Mouse (Mus musculus) stomach, embryonic 14.5 days (tissue): Measurements from ENCODE around the gene Cuedc1. TPM values are rescaled to one million over a fixed set of nuclear protein-coding genes. Genes with fewer than 3 reads are reported as not detected.

Experiments
- ATAC-seq: fragments of 200-750 bp; cut with Nextera tagmentation; 2 replicates; pipeline ENCODE4 v1.8.0; 2017; ENCODE audit warnings: low read depth, moderate TSS enrichment; ENCODE audit not compliant: insufficient number of reproducible peaks, insufficient read depth, low FRiP score
- H3K27ac ChIP-seq: fragments of 300-500 bp; sonication (generic); 2 replicates; pipeline ENCODE4 v1.5.1; 2014; ENCODE audit warnings: mild to moderate bottlenecking, low read length, moderate library complexity, mixed read lengths
- H3K27me3 ChIP-seq: fragments of 300-500 bp; sonication (generic); 2 replicates; pipeline ENCODE4 v1.6.1; 2014; ENCODE audit warnings: low read length, control low read depth, mixed read lengths; ENCODE audit not compliant: control insufficient read depth, insufficient read depth
- H3K36me3 ChIP-seq: fragments of 300-500 bp; sonication (generic); 2 replicates; pipeline ENCODE4 v1.6.1; 2014; ENCODE audit warnings: mild to moderate bottlenecking, control low read depth, low read length, moderate library complexity, mixed read lengths; ENCODE audit not compliant: control insufficient read depth, insufficient read depth
- H3K4me1 ChIP-seq: fragments of 300-500 bp; sonication (generic); 2 replicates; pipeline ENCODE4 v1.6.1; 2014; ENCODE audit warnings: low read length, control low read depth, mixed read lengths; ENCODE audit not compliant: control insufficient read depth, insufficient read depth
- H3K4me2 ChIP-seq: fragments of 300-500 bp; sonication (generic); replicated peaks from 2 replicates; pipeline ENCODE4 v1.6.1; 2014; ENCODE audit warnings: low read depth, low read length, control low read depth
- H3K4me3 ChIP-seq: fragments of 300-500 bp; sonication (generic); 2 replicates; pipeline ENCODE4 v1.5.1; 2014; ENCODE audit warnings: low read depth, low read length, control low read depth
- H3K9ac ChIP-seq: fragments of 300-500 bp; sonication (generic); replicated peaks from 2 replicates; pipeline ENCODE4 v1.6.1; 2014; ENCODE audit warnings: low read depth, mild to moderate bottlenecking, control low read depth, low read length, moderate library complexity, mixed read lengths
- H3K9me3 ChIP-seq: fragments of 300-500 bp; sonication (generic); 2 replicates; pipeline ENCODE4 v1.6.1; 2016; ENCODE audit warnings: low read depth, low read length, control low read depth; ENCODE audit not compliant: control insufficient read depth
- WGBS: fragments of 180-500 bp; shearing (Covaris S2); extraction: QIAGEN DNeasy Blood & Tissue Kit; methylation state at CpG from one replicate; pipeline ENCODE4 v1.1.7; 2014; 5-methylcytosine and 5-hydroxymethylcytosine counted together
- polyA plus RNA-seq: library from polyadenylated mRNA; unstranded; fragments of >200 nt; fragmentation: Nextera tagmentation; extraction: Ambion mirVana; gene quantifications from 2 replicates; pipeline ENCODE4 v1.2.1, GENCODE M21; 2014

Cuedc1 gene
- polyA plus RNA-seq, 1 experiment from 2014 or later: 21.7 TPM

GRCm38 (mm10) chr11:88218586-88218985 is 120.7 kb downstream of the Cuedc1 start:
- ATAC-seq: no peak

GRCm38 (mm10) chr11:88221929-88222475 is 124.1 kb downstream of the Cuedc1 start:
- 72% methylated on average over 15 of the region's 15 CpGs for whole genome bisulfite sequencing
- Histone ChIP-seq H3K4me3 (no peak overlapping the region), H3K4me2 (no peak overlapping the region), H3K9ac (no peak overlapping the region), H3K36me3 (no peaks in the 10 kb centered on the region), H3K4me1 (no peaks in the 10 kb centered on the region), H3K27ac (no peak overlapping the region), H3K27me3 (no peaks in the 10 kb centered on the region), H3K9me3 (no peaks in the 10 kb centered on the region)
- no peak for ATAC-seq

More at GRCm38 (mm10) chr11:88218586-88218985, 120.7 kb downstream of the Cuedc1 start:
- Histone ChIP-seq H3K9ac (no peak overlapping the region), H3K9me3 (no peaks in the 10 kb centered on the region), H3K4me3 (no peak overlapping the region), H3K27me3 (no peaks in the 10 kb centered on the region), H3K27ac (no peak overlapping the region), H3K36me3 (no peaks in the 10 kb centered on the region), H3K4me2 (no peak overlapping the region), H3K4me1 (no peaks in the 10 kb centered on the region)
- 47% methylated on average over 7 of the region's 7 CpGs for WGBS

GRCm38 (mm10) chr11:88227001-88227957 is 129.4 kb downstream of the Cuedc1 start:
- Histone ChIP-seq H3K36me3 (no peaks in the 10 kb centered on the region), H3K9ac (no peak overlapping the region), H3K9me3 (no peaks in the 10 kb centered on the region), H3K4me3 (no peak overlapping the region), H3K27ac (no peak overlapping the region), H3K4me2 (no peak overlapping the region), H3K27me3 (no peaks in the 10 kb centered on the region), H3K4me1 (no peaks in the 10 kb centered on the region)
- WGBS: 90% methylated on average over 17 of the region's 17 CpGs
- no peak for ATAC-seq

DNA sequence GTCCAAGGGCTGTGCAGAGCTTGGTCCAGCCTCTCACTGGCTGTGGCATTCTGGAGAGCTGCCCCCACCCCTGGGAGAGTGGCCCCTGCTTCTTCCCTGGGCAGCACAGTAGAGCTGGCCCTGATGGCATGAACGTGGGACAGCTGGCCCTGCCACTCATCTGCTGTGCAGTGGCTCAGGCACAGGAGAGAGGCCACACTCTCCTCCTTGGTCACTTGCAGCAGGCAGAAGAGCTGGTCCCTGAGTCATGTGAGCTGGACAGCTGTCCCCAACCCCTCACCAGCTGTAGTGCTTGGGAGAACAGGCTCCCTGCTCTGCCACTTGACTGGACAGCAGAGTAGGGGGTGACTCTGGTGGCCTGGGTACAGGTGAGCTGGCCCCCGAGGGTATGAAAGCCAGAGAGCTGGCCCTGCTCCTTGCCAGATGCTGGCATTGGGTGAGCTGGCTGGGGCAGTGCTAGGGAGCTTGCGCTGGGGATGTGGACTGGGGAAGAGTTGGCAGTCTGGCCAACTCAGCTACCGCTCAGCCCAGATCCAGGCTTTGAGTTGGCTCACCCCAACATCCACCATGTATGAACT is 133.4 kb downstream of the Cuedc1 start:
- ATAC-seq: no peak
- no peak overlapping the region for H3K27ac ChIP-seq
- H3K9ac ChIP-seq: no peak overlapping the region
- no peaks in the 10 kb centered on the region for H3K9me3 ChIP-seq
- no peak overlapping the region for H3K4me2 ChIP-seq
- WGBS: 86% methylated on average over 4 of the region's 4 CpGs
- no peak overlapping the region for H3K4me3 ChIP-seq
- H3K27me3 ChIP-seq: no peaks in the 10 kb centered on the region
- H3K36me3 ChIP-seq: no peaks in the 10 kb centered on the region
- H3K4me1 ChIP-seq: peaks cover 2% of the 10 kb centered on the region; the same call in 1 of the 2 replicates

DNA sequence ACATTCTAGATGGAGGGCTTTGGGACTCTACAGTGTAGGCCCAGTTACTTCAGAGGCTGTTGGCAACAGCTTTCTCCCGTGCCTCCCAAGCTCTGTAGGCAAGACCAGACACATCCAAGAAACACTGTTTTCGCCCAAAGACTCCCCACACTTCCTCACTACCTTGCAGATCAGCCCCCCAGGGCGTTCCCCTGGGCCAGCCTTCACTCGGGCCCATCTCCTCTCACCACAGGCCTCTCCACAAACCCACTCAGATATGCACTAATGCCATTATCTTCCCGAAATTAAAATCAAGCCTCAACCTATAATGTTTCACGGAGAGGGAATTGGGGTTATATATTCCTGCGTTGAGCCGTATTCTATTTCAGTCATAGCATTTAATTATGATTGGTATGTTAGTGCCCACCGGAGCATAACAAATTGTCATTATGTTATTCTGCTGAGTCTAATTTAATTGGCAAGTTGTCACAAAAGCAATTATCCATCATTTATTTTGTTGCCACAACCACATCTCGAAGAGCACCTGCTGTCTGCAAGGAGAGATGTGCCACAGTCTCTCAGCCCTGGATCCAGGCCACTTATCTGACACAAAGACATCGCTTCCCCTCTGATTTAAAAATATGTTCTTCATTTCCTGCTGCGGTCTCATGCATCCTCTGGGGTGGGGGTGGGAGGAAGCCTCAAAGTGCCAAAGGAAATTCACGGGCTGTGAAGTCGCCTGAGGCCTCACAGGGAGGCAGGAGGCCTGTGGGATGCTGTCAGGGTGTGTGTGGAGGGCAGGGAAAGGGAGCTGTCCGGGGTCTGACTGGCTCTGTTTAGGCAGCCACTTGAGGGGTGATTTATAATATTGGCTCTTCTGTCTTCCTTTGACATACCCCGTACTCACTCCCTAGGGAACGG is 135.9 kb downstream of the Cuedc1 start:
- no peak overlapping the region for H3K4me3 ChIP-seq
- no peak overlapping the region for H3K4me2 ChIP-seq
- ATAC-seq: no peak

DNA sequence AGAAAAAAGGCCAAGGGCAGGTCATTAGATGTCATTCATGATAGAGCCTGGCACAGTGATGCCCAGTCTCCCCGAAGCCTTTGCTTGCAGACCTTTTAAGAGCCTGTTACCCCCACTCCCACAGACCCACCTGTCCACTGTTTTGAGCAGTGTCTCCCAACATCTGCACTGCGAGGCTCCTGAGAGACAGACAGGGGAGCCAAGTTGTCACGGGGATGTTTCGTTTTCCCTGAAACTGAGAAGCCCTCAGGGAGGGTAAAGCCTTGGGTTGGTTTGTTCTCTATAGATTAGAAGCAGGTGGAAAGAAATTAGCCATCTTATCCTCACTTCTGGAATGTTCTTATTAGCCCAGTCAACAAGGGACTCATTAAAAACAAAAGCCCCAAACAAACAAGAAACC is 136.9 kb downstream of the Cuedc1 start:
- Histone ChIP-seq H3K4me1 (peaks cover 2% of the 10 kb centered on the region; the same call in 1 of the 2 replicates), H3K36me3 (no peaks in the 10 kb centered on the region), H3K4me2 (no peak overlapping the region), H3K27me3 (no peaks in the 10 kb centered on the region), H3K9ac (no peak overlapping the region), H3K9me3 (no peaks in the 10 kb centered on the region), H3K4me3 (no peak overlapping the region), H3K27ac (no peak overlapping the region)
- ATAC-seq: no peak
- WGBS: 36% methylated on average over 4 of the region's 4 CpGs

More for the DNA sequence above, 135.9 kb downstream of the Cuedc1 start:
- Histone ChIP-seq H3K4me1 (peaks cover 2% of the 10 kb centered on the region; the same call in 1 of the 2 replicates), H3K9ac (no peak overlapping the region), H3K27me3 (no peaks in the 10 kb centered on the region), H3K36me3 (no peaks in the 10 kb centered on the region), H3K9me3 (no peaks in the 10 kb centered on the region), H3K27ac (peak overlapping the region; percentile 28; the same call in 1 of the 2 replicates)
- 49% methylated on average over 17 of the region's 17 CpGs for WGBS

GRCm38 (mm10) chr11:88235221-88236203 is 137.7 kb downstream of the Cuedc1 start:
- ATAC-seq: no peak
- peak overlapping the region; percentile 21; the same call in 1 of the 2 replicates for H3K27ac ChIP-seq
- H3K4me1 ChIP-seq: peaks cover 2% of the 10 kb centered on the region; the same call in 1 of the 2 replicates
- H3K9me3 ChIP-seq: no peaks in the 10 kb centered on the region
- peak overlapping the region; percentile 27 for H3K4me2 ChIP-seq
- WGBS: 14% methylated on average over 23 of the region's 23 CpGs
- H3K4me3 ChIP-seq: no peak overlapping the region
- H3K36me3 ChIP-seq: no peaks in the 10 kb centered on the region
- H3K9ac ChIP-seq: no peak overlapping the region
- H3K27me3 ChIP-seq: no peaks in the 10 kb centered on the region
